Mouse (Mus musculus): ENCODE results near the gene Adam19. TPM values are rescaled to one million over a fixed set of nuclear protein-coding genes. Genes with fewer than 3 reads are reported as not detected.

Gene Adam19
- polyA plus RNA-seq, 1 experiment from 2014 or later = 8.8 TPM

DNA sequence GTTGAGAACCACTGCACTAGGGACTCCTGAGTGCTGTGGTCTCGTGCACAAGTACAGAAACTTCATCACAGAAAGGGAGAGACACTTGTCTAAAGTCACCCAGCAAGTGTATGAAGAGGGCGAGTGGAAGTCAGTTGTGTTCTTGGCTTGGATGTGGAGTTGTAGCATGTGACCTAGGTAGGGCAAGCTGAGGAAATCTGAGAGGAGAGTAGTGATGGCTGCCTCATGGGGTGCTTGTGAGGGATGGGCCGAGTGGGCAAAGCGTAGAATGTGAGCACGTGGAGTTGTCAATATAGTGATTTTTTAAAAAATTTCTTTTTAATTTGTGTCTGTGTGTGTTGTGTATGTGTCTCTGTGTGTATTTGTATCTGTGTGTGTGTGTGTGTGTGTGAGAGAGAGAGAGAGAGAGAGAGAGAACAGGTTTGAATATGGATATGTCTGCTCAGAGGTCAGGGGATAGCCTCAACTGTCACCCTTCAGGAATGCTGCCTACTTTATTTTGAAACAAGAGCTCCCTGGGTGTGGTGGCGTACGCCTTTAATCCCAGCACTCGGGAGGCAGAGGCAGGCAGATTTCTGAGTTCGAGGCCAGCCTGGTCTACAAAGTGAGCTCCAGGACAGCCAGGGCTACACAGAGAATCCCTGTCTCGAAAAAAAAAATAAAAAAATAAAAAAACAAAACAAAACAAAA is 11.7 kb downstream of the Adam19 start:
- H3K4me1 ChIP-seq (replicated peaks; ENCODE audit: control insufficient read depth, insufficient read depth, low read length) = peaks cover 24% of the 10 kb centered on the region
- no peaks in the 10 kb centered on the region; the same call in 1 of the 2 replicates for H3K36me3 ChIP-seq (ENCODE audit: control insufficient read depth, insufficient read depth, low read length)
- no peaks in the 10 kb centered on the region; the same call in 1 of the 2 replicates for H3K27me3 ChIP-seq (replicated peaks; ENCODE audit: control insufficient read depth, insufficient read depth, low read length)
- H3K9me3 ChIP-seq (ENCODE audit: control insufficient read depth, low read length) = no peaks in the 10 kb centered on the region
- WGBS = 86% methylated on average over 10 of the region's 10 CpGs
- no peak overlapping the region for H3K9ac ChIP-seq (ENCODE audit: low read depth, low read length)
- ATAC-seq (replicated peaks; ENCODE audit: low FRiP score) = no peak
- no peak overlapping the region for H3K4me3 ChIP-seq (ENCODE audit: low read depth, low read length)
- DNase-seq (ENCODE audit: low spot score) = no peak
- no peak overlapping the region for H3K27ac ChIP-seq (ENCODE audit: low read depth, low read length)
- no peak overlapping the region for H3K4me2 ChIP-seq

DNA sequence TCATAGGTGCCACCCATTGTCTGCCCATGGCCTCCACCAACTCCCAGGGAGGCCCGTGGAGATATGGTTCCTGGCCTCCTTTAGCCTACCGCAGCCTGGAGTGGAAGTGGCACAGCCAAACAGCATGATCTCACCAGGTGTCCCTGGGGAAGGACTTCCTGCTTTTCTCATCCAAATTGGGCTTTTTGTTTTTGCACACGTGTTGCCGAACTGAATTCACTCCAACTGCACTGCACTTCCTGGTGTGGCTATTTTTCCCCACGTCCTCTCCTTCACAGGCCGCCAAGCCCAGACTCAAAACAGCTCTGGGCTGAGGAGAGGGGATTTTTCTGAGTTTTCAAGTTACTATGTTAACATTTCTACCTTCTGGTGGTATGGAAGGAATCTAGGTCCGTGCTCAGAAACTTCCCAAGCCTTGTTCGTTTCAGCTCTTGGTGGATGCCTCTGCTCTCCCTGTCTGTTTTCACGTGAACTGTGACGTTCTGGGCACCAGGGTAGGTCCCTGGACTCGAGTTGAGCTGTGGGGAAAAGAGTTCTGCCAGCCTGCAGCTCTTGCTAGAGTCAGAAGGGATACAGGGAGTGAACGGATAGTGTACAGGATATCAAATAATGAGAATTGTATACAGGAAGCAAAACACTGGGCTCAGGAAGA is 13.1 kb downstream of the Adam19 start:
- Histone ChIP-seq H3K27me3 (replicated peaks; ENCODE audit: control insufficient read depth, insufficient read depth, low read length) (no peaks in the 10 kb centered on the region; the same call in 1 of the 2 replicates), H3K9me3 (ENCODE audit: control insufficient read depth, low read length) (no peaks in the 10 kb centered on the region), H3K4me1 (replicated peaks; ENCODE audit: control insufficient read depth, insufficient read depth, low read length) (peaks cover 26% of the 10 kb centered on the region), H3K36me3 (ENCODE audit: control insufficient read depth, insufficient read depth, low read length) (peaks cover 2% of the 10 kb centered on the region), H3K4me2 (no peak overlapping the region), H3K4me3 (ENCODE audit: low read depth, low read length) (no peak overlapping the region), H3K27ac (ENCODE audit: low read depth, low read length) (peak overlapping the region; percentile 64), H3K9ac (ENCODE audit: low read depth, low read length) (no peak overlapping the region)
- WGBS = 51% methylated on average over 12 of the region's 12 CpGs
- DNase-seq (ENCODE audit: low spot score) (no peak), ATAC-seq (replicated peaks; ENCODE audit: low FRiP score) (no peak)

DNA sequence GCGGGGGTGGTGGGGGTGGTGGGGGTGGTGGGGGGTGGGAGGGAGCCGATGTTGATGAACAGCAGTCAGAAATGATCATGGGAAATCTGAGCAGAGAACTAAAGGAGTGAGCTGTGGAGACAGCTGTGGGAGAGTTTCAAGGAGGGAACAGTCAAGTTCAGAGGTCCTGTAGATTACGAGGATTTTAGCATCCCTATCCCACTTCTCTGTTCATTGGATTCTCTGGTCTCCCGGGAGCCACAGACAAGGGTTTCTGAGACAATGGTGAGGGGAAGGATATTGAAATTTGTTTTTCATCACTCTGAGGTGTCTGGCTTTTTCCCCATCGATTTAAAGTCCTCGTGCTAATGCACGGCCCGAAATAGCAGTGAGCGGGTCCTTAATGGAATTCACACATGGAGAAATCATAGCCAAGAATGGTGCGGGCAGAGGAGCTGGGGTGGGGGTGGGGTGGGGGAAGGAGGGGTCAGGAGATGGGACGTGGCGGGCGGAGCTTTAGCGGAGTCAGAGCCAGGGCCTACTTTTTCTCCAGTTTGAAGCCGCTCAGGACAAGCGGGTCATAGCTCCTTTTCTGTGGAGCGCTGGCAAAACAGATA is 13.7 kb downstream of the Adam19 start:
- Histone ChIP-seq H3K4me1 (replicated peaks; ENCODE audit: control insufficient read depth, insufficient read depth, low read length) (peaks cover 25% of the 10 kb centered on the region), H3K4me3 (ENCODE audit: low read depth, low read length) (no peak overlapping the region), H3K4me2 (no peak overlapping the region)

DNA sequence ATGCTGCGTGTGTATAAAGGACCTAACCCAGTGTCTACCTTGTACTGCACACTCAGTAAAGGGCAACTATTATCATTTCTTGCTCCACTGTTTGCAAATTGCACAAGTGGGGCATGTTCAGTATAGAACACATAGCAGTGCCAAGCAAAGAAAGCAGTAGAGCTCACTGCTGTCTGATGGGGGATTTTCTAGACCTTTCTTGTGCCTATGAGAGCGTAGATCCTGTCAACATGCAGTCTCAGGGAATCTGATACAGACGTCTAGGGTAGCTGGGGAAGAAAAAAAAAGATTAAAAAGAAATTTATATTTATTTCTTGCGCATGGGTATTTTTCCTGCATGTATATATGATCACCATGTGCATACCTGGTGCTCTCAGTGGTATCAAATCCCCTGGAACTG is 14.4 kb downstream of the Adam19 start:
- peaks cover 20% of the 10 kb centered on the region for H3K4me1 ChIP-seq (replicated peaks; ENCODE audit: control insufficient read depth, insufficient read depth, low read length)
- H3K4me3 ChIP-seq (ENCODE audit: low read depth, low read length) = no peak overlapping the region
- no peak for ATAC-seq (replicated peaks; ENCODE audit: low FRiP score)
- H3K9ac ChIP-seq (ENCODE audit: low read depth, low read length) = no peak overlapping the region
- no peaks in the 10 kb centered on the region for H3K9me3 ChIP-seq (ENCODE audit: control insufficient read depth, low read length)
- DNase-seq (ENCODE audit: low spot score) = no peak
- H3K36me3 ChIP-seq (ENCODE audit: control insufficient read depth, insufficient read depth, low read length) = peaks cover 2% of the 10 kb centered on the region
- H3K27ac ChIP-seq (ENCODE audit: low read depth, low read length) = peak overlapping the region; percentile 64; the same call in 1 of the 2 replicates
- no peaks in the 10 kb centered on the region; the same call in 1 of the 2 replicates for H3K27me3 ChIP-seq (replicated peaks; ENCODE audit: control insufficient read depth, insufficient read depth, low read length)
- H3K4me2 ChIP-seq = no peak overlapping the region
- WGBS = 81% methylated on average over 4 of the region's 4 CpGs

More for the DNA sequence above, 13.7 kb downstream of the Adam19 start:
- Histone ChIP-seq H3K9me3 (ENCODE audit: control insufficient read depth, low read length) (no peaks in the 10 kb centered on the region), H3K27ac (ENCODE audit: low read depth, low read length) (peak overlapping the region; percentile 64), H3K27me3 (replicated peaks; ENCODE audit: control insufficient read depth, insufficient read depth, low read length) (no peaks in the 10 kb centered on the region; the same call in 1 of the 2 replicates), H3K36me3 (ENCODE audit: control insufficient read depth, insufficient read depth, low read length) (peaks cover 2% of the 10 kb centered on the region), H3K9ac (ENCODE audit: low read depth, low read length) (no peak overlapping the region)
- no peak for ATAC-seq (replicated peaks; ENCODE audit: low FRiP score)
- 61% methylated on average over 17 of the region's 17 CpGs for WGBS
- DNase-seq (ENCODE audit: low spot score) = no peak

DNA sequence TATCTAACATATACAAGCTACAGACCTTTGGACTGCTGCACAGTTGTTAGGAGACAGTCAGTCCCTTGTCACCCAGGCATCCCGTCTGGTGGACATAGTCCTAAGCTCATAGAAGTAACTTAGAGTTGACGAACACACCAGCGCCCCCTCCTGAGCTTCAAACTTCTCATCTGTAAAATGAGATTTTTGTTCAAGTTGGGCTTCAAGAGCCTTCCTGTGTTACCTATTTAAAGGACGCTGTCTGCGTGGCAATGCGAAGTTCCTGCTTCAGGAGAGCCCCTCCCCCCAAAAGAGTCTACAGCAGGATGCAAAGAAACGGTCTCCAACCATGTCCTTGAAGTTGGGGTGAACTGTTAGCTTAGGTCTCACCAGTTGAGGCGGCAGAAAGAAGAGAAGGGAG is 15.0 kb downstream of the Adam19 start:
- H3K4me3 ChIP-seq (ENCODE audit: low read depth, low read length) = no peak overlapping the region
- H3K36me3 ChIP-seq (ENCODE audit: control insufficient read depth, insufficient read depth, low read length) = peaks cover 2% of the 10 kb centered on the region
- 62% methylated on average over 8 of the region's 8 CpGs for WGBS
- H3K4me2 ChIP-seq = no peak overlapping the region
- no peak overlapping the region for H3K9ac ChIP-seq (ENCODE audit: low read depth, low read length)
- no peaks in the 10 kb centered on the region for H3K9me3 ChIP-seq (ENCODE audit: control insufficient read depth, low read length)
- no peaks in the 10 kb centered on the region for H3K27me3 ChIP-seq (replicated peaks; ENCODE audit: control insufficient read depth, insufficient read depth, low read length)
- H3K27ac ChIP-seq (ENCODE audit: low read depth, low read length) = no peak overlapping the region
- DNase-seq (ENCODE audit: low spot score) (no peak), ATAC-seq (replicated peaks; ENCODE audit: low FRiP score) (no peak)
- H3K4me1 ChIP-seq (replicated peaks; ENCODE audit: control insufficient read depth, insufficient read depth, low read length) = peaks cover 21% of the 10 kb centered on the region

DNA sequence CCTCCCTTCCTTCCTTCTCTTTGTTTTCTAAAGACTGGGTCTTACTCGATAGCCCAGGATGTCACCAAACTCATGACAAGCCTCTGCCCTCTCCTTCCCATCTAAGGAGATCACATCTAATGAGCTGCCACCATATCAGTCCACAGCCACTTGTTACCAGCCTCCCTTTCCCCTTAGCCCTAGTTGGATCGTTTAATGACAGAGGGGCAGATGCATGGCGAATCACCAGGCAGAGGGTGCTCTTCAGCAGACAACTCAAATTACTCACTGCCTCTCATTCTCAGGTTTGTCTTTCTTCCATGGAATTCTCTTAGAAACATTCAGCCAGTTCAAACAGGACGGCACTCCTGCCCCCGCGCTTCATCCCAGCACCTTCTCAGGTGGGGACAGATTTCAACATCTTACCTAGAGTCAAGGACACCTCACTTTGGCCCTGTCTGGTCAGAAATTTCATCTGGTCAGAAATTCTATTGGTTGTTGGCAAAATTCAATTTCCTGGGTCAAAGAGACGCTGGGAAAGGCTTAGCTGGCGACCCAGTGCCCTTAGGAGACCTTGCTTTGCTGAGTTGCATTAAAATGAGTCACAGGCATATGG is 16.8 kb downstream of the Adam19 start:
- 72% methylated on average over 8 of the region's 8 CpGs for WGBS
- Histone ChIP-seq H3K4me2 (no peak overlapping the region), H3K27ac (ENCODE audit: low read depth, low read length) (no peak overlapping the region), H3K9me3 (ENCODE audit: control insufficient read depth, low read length) (peaks cover 4% of the 10 kb centered on the region; the same call in 1 of the 2 replicates), H3K27me3 (replicated peaks; ENCODE audit: control insufficient read depth, insufficient read depth, low read length) (no peaks in the 10 kb centered on the region), H3K36me3 (ENCODE audit: control insufficient read depth, insufficient read depth, low read length) (peaks cover 9% of the 10 kb centered on the region), H3K9ac (ENCODE audit: low read depth, low read length) (no peak overlapping the region), H3K4me1 (replicated peaks; ENCODE audit: control insufficient read depth, insufficient read depth, low read length) (peaks cover 30% of the 10 kb centered on the region), H3K4me3 (ENCODE audit: low read depth, low read length) (no peak overlapping the region)
- DNase-seq (ENCODE audit: low spot score) = no peak
- no peak for ATAC-seq (replicated peaks; ENCODE audit: low FRiP score)

DNA sequence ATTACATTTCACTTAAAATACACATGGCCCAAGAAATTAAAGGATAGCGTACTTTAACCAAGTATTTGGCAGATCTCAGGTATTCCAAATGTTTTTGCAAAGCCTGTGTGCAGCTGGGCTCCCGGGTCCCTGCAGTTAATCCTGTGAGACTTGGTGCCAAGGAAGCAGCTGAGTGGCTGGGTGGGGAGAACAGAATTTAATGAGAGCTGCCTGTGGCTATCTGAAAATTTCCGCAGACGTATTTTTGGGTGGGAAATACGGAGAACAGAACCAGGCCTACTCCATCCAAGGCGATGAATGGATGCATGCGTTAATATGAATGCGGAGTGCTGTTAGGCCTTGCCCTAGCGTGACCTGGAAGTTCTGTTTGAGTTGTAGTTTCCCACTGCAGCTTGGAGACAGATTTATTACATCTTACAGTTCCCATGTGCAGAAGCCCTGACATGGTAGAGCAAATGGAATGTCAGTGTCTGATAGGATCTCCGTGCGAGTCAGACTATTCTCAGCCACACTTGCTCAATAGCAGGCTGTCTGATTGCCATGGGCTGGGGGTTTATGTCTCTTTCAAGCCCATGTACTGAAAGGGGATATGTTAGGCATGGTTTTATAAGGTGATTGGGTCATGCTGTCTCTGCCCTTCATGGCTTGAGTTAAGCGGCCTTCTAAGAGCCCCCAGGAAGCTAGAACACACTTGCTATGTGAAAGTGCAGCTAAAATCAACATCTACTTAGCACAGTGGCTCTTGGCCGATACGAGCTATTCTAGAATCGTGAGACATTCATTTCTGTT is 17.5 kb downstream of the Adam19 start:
- Histone ChIP-seq H3K4me2 (no peak overlapping the region), H3K36me3 (ENCODE audit: control insufficient read depth, insufficient read depth, low read length) (peaks cover 9% of the 10 kb centered on the region), H3K9me3 (ENCODE audit: control insufficient read depth, low read length) (peaks cover 4% of the 10 kb centered on the region; the same call in 1 of the 2 replicates), H3K27ac (ENCODE audit: low read depth, low read length) (no peak overlapping the region; the same call in 1 of the 2 replicates), H3K4me3 (ENCODE audit: low read depth, low read length) (no peak overlapping the region), H3K9ac (ENCODE audit: low read depth, low read length) (no peak overlapping the region), H3K27me3 (replicated peaks; ENCODE audit: control insufficient read depth, insufficient read depth, low read length) (no peaks in the 10 kb centered on the region), H3K4me1 (replicated peaks; ENCODE audit: control insufficient read depth, insufficient read depth, low read length) (peaks cover 33% of the 10 kb centered on the region)
- 76% methylated on average over 15 of the region's 15 CpGs for WGBS
- ATAC-seq (replicated peaks; ENCODE audit: low FRiP score) (no peak), DNase-seq (ENCODE audit: low spot score) (no peak)

Data from liver, embryonic 11.5 days (tissue).